Mouse (Mus musculus): ENCODE data around the gene Pde4dip.

Pde4dip gene

DNA sequence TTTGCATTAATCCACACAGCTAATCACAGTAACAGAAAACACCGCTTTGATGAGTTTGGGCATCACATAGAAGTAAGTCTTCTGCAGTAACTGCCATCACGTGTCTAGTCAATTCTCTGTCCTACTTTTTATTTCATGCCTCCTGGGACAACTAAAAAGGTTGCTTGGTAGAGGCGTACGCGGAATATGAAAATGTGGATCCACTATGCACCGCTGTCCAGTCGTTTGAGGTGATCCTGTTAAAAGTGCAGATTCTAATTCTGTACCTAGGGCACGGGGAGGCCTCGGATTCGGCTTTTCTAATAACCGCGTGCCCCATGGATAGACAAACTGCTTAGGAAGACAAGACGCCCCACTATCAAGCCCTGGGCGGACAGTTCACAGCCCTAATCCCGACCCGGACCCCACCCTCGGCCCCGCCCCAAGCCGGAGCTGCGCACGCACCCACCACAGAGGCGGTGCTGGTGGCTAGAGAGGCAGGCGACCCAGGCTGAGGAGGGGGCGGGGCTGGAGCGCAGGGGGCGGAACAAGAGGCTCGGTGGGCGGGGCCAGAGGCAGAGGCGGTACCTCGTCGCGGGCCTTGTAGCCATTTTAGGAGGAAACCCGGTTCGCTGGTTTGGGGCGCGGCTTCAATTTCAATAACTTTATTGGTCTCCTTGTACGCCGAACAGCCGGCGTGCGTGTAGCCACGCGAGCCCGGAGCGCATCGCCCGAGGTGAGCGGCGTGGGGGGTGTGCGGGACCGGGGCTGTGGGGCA is 230.7 kb downstream of the Pde4dip start, which contains the start of gene Prkab2:
Gene Prkab2, plus strand, starts transcription at position 539 of the 757 bp plus-strand sequence.
- in situ Hi-C loops (cut with MboI, MseI): no loop called here

DNA sequence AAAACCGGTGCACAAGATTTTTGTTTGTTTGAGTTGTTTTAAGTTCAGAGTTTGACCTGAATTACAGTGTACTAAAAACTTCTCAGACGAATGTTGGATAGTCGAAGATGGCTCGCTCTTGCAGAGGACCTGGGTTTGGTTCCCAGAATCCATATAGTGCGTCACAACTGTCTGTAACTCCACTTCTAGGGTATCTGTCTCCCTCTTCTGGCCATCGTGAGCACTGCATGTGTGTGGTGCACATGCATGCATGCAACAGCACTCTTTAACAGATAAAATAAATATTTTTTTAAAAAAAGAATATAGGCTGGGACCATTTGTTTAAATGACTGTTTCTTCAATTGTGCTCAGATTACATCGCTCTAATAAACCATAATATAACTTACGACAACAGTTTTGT is 233.6 kb downstream of the Pde4dip start:
- in situ Hi-C loops (cut with MboI, MseI): loop anchor here (5.0 kb wide), 1 partner anchor 43 kb away; the partner anchor contains the start of gene Chd1l

DNA sequence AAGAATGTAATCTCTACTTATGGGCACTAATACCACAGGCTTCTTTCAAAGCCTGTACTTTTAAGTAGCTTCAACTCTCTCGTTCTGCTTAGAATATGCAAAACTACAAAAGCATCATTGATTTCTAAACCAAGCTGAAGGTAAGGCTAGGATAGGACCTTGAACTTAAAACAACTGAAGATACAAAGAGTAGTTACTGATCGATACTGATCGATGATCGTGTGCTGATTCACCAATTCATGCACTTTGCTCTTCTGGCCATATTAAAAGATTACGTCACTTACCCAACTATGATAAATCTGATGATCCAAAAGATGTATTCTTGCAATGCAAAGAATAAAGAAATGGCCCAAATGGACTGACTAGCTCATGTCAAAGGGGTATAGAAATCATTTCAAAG is 234.7 kb downstream of the Pde4dip start:
- in situ Hi-C loops (cut with MboI, MseI): loop anchor here (5.0 kb wide), 1 partner anchor 41 kb away; the partner anchor contains the start of gene Chd1l

DNA sequence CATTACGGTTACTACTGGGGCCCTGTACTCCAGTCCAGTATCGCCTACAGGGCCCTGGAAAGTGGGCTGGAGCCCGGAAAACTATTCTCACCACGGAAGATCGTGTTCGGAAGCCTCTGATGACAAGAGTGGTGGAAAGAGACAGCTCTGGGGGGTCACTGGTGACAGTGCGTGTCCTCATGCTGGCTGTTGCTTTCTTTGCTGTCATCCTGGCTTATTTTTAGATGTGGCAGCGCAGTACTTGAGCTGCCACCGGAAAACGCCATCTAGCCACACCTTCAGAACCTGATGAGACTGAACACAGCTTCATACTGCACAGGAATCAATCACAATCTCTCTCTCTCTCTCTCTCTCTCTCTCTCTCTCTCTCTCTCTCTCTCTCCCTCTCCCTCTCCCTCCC is 236.9 kb downstream of the Pde4dip start:
- in situ Hi-C loops (cut with MboI, MseI): loop anchor here (5.0 kb wide), 1 partner anchor 39 kb away; the partner anchor contains the start of gene Chd1l

DNA sequence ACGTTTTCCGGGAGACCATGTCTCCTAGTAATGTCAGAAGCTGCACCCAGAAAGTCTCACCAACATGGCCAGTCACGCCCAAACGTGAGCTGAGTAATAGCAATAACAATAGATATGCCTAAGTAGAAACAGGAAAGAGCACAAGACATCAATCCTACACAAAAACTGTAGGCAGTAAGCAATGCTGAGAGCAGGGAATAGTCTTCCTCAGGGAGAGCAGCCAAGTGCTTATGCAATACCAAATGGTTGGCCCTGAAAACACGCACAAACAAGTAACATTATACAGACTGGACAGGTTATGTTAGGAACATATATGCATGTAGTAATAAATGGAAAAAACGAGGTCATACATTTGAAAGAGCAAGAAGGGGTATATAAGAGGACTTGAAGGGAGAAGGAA is 239.0 kb downstream of the Pde4dip start:
- in situ Hi-C loops (cut with MboI, MseI): no loop called here

DNA sequence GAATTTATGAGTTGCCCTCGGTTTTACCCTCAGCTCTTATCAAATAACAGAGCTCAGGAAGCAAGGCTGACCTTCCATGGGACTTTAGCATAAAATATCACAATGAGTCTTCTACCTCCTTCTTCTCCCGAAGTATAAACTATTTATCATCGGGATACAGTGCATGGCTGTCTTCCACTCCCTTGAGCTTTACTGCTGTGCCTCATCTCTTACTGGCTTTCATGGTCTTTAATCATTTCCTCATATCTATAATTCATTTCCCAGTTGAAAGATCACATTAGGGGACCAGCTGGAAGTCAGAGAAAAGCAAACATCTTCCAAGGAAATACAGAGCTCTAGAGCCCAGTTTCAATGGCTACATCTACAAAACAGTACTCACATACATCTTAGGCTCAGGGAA is 239.5 kb downstream of the Pde4dip start:
- in situ Hi-C loops (cut with MboI, MseI): no loop called here

DNA sequence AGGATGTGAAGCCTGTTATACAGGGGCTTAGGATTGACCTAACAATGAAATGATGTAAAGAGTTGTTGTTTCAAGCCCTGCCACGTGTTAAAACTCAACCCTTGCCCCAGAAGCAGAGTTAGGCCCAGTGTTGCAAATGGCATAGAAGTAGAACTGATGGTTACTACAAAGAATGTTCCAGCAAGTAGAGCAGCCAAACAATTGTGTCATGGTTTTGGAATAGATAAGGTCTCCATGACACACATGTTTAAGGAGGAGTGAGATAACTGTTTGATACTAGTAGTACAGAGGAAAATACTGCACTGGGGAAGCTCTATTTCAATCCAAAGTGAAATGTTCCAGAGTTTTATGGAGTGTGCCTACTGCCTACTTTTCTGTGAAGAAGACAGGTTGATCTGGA is 240.0 kb downstream of the Pde4dip start:
- in situ Hi-C loops (cut with MboI, MseI): no loop called here

DNA sequence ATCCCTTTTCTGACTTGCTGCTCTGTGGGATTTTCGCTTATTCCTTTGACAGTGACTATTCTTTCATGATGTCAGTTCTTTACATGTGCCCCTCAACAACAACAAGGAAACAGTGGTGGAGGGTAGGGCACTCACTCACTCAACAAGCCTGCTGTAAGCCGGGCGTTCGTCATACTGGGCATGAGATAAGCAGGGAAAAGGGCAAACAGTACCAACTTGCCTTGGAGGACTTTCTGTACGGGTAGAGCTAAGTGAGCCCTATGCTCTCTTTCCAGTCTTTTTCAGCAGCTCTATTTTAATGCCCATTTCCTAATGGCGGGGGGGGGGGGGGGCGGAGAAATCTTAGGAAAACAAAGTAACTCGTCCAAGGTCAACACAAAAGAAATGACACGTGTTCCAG is 246.5 kb downstream of the Pde4dip start:
- in situ Hi-C loops (cut with MboI, MseI): no loop called here

DNA sequence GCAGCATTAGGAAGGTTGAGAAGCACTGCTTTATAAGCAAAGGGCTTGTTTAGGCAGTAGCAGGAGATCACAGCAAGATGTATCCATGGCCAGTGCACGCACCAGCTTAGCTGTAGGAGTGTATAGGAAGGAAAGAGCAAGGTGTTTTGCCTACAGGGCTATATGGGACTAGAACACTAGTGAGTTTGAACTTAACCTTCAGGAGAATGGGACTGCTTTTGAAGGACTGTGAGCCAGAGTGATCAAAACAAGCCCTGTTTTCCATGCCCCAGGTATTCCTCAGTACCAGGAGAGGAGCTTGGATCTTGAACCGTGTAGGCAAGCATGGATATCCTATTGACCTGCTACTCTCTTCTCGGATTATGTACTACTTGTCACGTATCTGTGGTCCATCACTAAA is 247.1 kb downstream of the Pde4dip start:
- in situ Hi-C loops (cut with MboI, MseI): no loop called here
